Mouse (Mus musculus) layer of hippocampus, adult 9-10 months (tissue): ENCODE measurements at regions not wholly inside any gene's neighbourhood (a gene's known extent, or its start where the extent isn't known, plus 50 kb on each side); places are given as distances from the start of the nearest gene placed in this dataset.

Experiments
- DNase-seq: peaks from one replicate; pipeline ENCODE4 v3.0.0; 2022; ENCODE audit warnings: low spot score

DNA sequence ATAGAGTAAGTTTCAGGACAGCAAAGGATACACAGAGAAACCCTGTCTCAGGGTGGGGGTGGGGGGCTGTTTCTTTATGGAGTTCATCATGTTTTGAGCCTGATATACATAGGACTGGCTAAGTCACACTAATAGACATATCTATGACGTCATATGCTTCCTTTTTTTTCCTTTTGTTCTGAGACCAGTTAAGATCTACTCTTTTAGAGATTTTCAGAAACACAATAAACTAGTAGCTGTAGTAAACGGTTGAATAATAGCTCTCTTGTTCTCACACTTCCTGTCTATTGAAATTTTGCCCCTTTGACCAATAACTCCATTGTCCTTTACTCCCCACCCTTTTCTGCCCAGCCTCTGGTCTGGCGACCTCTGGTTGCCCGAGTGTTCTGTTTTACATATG, 382.6 kb upstream of the Jarid2 start:
- DNase-seq = no peak

DNA sequence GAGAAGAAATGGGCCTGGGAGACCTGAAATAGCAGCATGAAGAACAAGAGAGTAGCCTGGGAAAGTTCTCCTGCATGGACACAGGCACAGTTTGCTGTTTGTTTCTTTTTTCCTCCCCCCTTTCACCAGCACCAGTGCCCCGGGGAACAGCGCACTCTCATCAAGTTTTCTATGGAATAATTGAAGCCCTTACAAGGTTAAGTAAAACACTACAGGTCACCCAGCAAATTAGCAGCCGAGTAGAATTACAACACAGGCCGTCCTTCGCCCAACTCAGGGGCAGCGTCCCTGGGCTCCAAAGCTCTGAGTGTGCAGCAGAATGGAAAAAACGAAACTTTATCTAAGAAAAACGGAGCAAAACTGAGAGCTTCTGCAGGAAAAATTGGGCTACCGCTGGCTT, 381.6 kb upstream of the Jarid2 start:
- DNase-seq = no peak

DNA sequence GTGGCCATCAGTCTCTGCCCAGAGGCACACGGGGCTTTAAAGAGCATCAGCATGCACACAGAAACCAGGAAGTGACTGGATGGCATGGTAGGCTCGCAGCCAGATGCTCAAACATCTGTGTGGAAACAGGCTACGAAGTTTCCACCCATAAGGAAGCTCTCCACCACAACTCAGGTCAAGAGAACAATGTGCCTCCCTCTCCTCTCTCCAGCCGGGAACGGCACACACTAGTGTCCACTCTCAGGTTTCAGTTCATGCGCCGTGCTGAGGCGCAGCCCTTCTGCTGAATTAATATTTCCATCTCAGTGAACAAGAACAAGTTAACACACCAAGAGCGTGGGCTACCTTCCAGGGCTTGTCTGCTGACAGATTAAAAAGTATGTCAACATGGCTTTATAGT, 375.4 kb upstream of the Jarid2 start:
- no peak for DNase-seq

DNA sequence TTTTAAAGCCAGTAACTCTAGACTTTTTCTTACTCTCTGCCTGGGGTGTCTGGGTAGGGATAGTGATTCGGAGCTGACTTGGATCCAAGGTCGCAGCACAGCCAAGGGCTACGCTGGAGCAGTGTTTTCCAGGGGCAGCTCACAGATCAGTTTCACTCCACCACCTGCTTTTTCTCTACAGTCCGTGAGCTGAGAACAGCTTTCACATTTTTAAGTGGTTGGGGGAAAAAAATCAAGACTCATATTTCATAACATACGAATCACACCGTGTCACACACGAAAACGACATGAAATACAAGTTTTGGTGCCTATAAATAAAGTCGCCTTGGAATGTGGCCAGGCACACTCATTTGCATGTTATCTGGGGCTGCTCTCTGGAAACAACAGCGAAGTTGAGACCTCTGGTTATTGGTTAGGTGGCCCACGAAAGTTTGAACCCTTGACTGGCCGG, 373.5 kb upstream of the Jarid2 start:
- no peak for DNase-seq

DNA sequence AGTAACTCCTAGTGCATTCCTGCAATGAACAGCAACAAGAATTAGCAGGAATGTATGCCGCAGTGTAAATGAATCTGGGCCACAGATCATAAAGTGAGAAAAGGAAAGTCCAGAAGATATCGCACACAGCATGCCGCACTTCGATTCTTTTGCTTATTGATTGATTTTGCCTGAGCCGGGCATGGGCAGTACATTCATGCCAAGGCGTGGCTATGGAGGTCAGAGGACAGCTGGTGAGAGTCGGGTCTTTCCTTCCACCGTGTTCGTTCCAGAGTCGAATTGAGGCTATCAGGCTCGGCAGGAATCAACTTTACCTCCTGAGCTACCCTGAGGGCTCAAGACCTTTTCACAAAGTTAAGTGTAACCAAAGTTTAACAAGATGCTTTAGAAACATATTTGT, 372.3 kb upstream of the Jarid2 start:
- DNase-seq = no peak

DNA sequence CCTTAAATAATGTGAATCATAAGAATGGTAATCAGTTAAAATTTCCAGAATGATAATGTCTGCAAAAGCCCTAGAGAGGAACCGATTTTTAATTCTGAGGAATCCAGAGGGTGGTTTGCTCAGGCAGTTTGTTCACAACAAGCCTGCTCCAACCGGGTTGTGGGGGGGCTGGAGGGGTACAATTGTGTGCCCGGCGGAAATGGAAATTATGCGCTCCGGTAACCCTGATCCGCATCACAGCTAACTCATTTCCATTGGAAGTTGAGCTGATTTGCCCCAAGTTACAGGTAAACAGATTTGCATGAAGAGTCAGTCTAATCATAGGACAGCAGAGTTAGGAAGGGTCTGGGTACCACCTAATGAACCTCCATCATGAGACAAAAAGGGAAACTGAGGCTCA, 369.9 kb upstream of the Jarid2 start:
- no peak for DNase-seq

DNA sequence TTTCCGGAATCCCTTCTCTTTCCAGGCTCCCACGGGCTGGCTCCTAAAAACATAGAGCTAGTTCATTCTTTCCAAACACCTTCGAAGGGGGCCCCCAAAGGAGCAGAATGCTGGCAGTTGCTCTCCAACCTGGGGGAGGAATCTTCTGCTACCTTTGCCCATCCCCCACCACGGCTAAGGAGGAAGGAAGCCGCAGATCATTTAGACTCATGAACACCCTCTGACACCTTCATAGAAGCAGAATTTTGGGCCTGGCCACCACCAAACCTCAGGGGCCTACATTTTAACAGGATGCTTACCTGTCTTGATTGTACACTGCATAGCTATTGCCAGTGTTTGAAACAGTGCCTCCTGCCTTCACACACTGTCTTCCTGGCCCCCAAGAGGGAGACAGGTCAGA, 369.3 kb upstream of the Jarid2 start:
- no peak for DNase-seq

DNA sequence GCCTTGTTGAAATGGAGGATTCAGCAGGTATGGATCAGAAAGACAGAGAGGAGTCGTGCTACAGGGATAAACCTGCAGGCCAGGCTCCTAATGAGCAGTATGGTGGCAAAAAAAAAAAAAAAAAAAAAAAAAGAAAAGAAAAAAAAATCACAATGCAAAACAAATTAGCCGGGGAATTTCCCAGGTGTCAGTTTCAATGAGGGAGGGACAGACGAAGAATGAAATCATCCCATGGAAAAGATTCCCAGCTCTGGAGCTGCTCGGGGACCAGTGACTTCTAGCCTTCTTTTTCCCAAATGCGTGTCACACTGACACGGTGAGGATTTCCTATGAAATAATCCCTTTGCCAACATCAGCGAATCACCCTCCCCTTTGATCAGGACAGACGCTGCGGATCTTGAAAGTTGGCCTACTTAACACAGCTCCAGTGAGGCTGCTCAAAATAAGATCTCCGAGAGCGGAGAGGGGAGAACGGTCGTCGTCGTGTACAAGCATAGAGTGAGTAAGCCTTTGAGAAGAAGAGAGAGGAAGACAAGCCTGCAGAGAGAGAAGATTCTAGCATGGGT, 368.5 kb upstream of the Jarid2 start:
- no peak for DNase-seq

DNA sequence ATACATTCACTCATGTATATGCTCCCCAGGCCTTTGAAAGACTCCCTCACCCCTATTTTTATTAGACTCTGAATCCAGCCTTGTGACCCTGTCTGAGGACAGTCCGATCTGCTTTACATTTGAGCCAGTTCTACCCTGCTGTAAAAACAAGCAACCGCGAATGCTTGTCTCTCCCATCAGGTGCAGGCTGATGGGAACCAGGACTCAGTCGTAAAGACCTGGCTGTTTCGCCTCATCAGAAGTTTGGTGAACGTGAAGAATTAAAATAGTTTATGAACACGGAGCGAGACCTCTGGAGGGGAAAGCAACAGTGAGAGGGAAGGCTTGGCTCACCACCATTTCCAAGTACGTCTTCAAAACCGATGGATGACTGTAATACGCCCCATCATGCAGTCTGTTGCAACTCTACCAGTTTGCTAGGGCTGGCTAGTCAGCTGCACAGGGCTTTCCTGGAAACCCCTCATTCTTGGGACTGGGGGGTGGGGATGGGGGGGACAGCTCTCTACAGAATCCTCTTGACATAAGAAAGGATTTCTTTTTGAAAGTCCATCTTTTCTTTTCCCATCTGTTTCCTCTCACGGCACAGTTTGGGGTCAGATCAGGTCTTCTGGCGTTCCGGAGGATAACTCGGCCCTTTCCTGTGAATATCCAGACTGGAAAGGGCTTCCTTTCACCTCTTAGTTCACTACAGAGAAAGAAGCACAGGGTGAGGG, 366.8 kb upstream of the Jarid2 start:
- no peak for DNase-seq

DNA sequence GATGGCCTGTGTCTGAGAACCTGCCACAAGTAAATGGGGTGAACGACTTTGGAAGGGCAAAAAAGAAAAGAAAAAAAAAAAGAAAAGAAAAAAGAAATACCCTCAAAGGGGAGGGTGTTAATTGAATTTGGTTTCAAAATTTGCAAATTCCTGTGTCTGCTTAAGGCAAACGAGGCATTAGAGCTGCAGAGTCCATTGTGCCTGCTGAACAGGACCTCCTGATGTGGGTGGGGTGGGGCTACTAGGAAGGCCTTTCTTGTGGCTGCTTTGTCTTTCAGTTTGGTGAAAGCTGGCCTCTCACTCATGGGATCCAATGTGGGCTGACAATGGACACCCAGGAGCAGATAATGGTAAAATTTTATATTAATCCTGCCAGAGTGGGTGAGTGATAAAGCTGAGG, 366.3 kb upstream of the Jarid2 start:
- DNase-seq = no peak

DNA sequence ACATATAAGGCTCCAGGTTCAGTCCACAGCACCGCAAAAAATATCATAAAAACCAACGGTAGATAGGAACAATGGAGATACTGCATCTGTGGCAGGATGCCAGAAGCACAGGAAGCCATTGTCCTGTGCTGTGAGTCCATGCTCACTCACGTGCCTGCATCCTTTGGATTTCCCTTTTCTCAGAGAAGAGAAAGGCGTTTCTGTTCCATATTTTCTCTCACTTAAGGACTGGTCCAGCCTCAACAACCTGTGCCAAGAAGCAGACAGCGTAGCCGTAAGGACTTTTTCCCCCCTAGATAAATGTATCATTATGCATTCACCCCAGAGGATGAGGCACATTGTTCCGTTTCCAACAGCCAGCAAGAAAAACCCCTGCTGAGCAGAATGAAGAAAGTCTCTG, 360.0 kb upstream of the Jarid2 start:
- no peak for DNase-seq

DNA sequence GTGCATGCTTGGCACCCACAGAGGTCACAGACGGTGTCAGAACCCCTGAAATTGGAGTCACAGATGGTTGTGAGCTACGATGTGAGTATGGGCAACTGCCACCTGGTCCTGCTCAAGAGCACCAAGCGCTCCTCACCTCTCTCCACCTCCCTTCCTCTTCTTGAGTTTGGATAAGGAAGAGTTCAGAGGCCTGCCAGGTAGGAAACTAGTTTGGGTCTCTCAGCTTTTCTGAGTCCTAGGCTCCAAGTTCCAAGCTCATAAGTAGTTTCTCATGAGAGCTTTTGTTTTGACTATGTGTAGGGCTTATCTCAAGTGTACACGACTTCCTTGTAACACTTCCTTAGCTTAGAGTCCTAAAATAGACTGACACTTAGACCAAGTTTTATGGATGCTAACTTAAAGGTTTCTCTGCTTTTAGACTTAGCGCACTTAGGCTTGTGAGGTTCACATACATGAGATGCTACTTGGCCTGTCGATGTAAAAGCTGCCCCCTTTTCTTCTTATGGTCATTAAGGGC, 356.9 kb upstream of the Jarid2 start:
- no peak for DNase-seq

DNA sequence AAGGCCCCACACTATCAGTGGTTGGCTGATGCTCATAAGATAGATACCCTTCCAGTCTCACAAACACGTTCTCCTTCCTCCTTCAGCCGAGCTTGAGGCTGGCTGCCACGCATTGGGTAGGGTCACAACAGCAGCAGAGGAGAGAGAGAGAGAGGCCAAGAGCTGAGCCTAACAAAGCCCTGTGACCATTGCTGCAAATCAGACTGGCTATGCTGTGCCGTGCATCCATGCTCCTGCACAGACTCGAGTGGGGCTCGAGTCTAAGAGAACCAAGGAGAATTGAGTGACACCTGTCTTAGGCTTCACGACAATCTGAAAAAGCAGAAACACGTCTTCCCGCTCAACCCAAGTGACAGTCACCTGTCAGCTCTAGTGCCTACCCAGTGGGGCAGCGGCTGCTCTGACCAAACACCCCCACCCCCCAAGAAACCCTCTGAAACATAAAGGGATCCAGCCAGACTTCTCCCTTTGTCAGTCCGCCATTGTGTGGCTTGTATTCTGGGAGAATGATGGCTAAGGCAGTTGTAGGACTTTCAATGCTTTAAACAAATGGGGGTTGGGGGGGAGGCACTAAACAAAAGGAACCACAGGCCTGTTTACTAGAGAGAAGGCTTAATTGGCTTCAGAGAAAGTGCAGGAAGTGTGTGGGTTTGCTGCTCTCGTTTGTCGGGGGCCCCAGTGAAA, 353.7 kb upstream of the Jarid2 start:
- no peak for DNase-seq

DNA sequence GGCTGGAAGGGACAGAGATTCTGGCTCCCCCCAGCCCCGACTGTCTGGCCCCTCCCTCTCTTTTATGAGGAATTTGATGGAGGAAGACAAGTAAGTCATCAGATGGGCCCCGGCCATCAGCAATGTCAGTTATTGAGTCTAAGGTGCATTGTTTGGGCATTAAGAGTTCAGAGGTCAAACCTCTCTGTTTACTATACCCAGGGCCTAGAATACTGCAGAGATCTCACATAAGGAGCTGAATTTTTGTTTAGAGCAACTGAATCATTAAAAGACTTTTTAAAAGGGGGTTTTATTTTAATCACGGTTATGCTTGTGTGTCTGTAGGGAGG, 353.1 kb upstream of the Jarid2 start:
- DNase-seq = no peak

DNA sequence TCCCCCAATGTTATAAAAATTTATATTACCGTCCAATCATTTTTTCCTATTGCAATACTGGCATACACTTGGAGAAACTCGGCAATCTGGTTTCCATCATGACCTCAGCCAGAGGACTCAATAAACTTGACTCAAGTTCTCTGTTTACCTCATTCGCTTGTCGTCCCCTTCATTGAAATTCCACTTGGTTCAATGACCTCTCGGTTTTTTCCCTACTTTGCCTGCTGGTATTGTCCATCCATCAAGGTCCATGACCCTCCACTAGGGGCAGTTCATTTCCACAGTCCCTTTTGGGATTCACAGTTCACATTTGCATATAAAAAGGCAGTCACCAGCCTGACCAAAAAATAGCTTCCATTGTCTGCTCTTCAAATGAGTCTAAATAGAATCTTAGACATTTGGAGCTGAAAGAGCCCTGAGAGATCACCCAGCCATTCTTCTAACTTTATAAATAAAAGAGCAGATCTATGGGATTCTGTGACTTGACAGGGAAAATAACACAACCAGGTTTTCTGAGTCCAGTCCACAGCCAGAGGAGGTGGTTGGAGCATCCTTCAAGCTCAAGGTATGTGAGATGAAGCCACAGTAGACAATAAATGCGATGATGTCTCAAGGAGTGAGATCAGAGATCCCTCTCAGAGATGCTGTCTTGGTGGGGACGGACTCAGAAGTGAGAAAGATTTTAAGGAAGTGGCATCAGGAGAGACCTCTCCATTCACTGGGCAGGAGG, 347.4 kb upstream of the Jarid2 start:
- DNase-seq = no peak

DNA sequence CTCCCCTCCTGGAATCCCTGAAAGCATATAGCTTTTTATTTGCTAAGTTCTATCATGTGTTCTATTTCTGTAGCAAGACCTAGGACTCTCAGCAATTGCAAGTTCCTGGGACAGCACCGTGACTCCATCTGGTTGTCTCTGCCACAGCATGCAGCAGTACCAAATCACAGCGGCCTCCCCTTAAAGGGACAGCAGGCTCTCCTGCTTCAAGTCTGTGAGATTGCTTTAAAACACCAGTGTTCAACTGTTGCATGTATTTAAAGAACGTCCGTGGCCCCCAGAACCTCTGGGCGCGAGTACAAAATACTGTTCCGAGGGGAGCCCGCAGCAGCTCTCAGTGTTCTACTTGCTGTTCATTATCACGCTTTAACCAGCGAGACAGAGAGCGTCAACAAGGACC, 346.0 kb upstream of the Jarid2 start:
- no peak for DNase-seq

DNA sequence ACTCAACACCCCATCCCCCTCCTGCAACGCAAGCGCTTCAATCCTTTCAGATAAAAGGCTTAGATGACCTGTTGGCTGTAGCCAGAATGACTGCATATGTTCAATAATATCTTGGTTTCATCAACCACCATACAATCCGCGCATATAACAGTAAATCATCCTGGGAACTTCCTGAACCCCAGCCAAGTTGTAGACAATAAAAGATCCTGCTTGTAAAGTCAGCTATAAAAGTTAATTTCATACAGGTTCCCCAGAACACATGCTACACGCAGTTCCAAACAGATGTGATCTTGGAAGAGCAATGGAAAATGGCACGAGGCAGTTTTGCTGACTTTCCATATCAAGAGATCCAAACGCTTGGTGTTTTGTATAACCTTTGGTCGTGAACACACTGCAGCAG, 342.5 kb upstream of the Jarid2 start:
- DNase-seq = no peak

DNA sequence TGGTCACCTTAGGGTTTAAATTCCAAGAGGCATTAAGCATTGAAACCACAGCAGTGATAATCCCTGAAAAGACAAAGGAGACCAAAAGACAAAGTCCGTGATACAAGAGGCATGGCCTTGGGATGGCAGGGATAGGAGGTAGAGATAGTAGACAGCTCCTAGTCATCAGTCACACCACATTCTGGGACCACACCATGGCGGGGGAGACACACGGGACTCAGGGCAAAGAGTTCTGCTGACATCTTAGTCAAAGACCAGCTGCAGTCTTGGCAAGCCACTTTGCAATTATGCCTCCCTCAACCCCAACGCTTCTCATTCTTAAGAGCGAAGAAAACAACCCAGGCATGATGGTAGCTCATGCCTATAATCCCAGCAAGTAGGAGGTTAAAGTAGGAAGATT, 339.6 kb upstream of the Jarid2 start:
- no peak for DNase-seq

DNA sequence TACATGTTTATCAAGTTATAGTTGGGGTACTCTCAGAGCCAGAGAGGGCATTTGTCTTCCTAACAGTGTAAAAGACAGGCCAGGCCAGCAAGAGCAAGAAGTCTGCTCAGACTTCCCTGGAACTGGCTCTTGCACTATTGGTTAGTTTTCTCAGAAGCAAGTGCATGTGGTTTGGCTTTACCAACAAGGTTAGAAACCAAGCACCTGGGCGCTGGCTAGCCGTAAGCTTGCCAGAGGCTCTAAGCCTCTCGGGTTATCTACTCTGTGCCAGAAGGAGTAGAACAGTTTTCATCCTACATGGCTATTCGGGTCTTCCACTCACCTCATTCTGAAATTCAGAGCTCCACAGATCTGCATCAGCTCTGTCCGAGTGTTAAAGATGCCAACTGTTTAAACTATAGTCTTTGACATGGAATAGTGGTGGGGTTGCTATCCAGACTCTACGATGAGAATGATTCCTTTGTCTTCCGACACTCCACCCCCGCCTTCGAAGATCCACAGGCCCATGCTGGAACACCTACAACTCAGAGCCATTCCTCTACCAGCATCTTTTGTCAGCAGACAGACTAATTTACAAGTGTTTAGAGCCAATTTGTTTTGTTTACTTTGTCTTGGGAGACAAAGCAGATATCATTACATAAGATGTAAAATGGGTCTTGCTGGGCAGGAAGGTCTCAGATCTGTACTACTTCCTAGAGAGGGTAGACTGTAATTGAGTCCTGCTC, 338.4 kb upstream of the Jarid2 start:
- DNase-seq = no peak

DNA sequence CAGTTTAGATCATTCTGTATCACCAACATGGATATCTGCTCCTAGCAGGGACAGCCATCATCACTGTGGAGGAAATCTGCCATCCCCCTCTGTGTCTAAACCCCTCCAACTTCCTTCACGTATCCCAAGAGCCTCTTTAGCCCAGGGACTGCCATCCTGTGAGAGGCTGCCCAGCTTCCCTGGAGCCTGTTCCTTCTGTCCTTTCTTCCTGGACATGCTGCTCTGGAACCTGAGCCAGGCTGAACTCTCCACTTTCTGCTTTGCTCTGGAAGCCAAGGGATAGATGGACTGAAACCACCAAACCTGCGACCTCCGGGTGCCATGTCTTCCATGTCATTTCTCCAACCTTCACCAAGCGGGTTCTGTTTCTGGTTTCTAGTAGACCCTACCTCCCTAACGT, 335.3 kb upstream of the Jarid2 start:
- no peak for DNase-seq

DNA sequence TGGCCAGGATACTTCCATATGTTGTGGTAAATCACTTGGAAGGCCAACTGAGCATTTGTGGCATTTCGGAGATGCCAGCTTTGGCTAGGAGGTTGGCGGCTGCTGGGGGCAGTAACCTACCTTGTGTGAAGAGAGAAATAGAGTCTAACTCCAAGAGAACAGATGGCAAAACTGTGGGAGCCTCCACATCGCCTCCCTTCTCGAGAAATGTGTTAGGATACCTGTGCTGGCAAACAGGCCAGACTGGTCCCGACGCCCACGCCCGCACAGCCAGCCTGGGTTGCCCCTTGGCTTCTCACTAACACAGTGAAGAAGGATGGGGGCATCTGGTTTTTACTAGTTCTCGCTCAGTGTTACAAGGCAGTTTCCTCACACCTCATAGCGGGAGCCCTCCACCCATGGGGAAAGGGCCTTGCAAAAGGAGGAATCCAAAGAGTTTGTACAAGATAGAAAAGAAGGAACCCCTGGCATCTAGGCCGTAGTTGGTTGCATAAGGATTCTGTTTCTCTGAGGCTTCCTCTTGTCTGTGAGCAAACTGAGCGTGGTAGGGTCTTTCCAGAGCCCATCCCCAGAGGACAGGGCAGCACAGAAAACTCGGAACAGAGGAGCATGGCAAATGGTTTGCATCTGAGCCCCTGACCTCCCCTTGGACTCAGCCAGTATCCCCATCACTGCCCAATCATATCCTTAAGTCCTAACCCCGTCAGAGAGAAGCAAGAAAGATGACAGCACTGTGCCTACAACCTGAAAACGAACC, 330.5 kb upstream of the Jarid2 start:
- no peak for DNase-seq

DNA sequence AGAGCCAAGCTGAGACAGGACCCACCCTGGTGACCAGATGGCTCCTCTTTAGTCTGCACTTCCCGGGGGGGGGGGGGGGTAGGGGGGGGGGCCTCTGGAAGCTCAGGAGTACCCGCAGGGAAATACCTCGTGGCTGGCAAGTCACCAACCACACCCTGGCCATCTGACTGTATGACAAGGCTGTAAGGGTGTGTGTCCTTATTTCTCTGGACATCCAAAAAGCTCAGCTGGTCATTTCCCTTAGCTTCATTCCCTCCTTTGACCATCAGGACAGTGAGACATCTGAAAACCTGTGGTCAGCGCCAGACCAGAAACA, 329.9 kb upstream of the Jarid2 start:
- no peak for DNase-seq
